Mouse (Mus musculus): ENCODE data around the gene Crybg2. TPM values are rescaled to one million over a fixed set of nuclear protein-coding genes. Genes with fewer than 3 reads are reported as not detected.

Gene Crybg2
- polyA plus RNA-seq (2017; shearing (Covaris generic)) = 16.0 TPM

GRCm38 (mm10) chr4:134060135-134060865 is at the start of gene Crybg2:
Gene Crybg2 (plus strand): TSS chr4:134060815.

GRCm38 (mm10) chr4:134018779-134019145 is 41.9 kb upstream of the Crybg2 start, which contains the start of gene Lin28a:
Gene Lin28a (minus strand): TSS chr4:134018841.

GRCm38 (mm10) chr4:134053538-134053937 is 7.1 kb upstream of the Crybg2 start, which contains the start of gene Zfp683:
Gene Zfp683 (plus strand): TSS chr4:134053838.

GRCm38 (mm10) chr4:134094923-134095547 is 34.4 kb downstream of the Crybg2 start, which contains the start of gene Cd52:
Gene Cd52 (minus strand): TSS chr4:134095082.

GRCm38 (mm10) chr4:134101979-134102741 is 41.5 kb downstream of the Crybg2 start, which contains the start of gene Ubxn11:
Gene Ubxn11 (plus strand): TSS chr4:134102570.

GRCm38 (mm10) chr4:134128221-134128982 is 67.8 kb downstream of the Crybg2 start, which contains the start of gene Sh3bgrl3:
Gene Sh3bgrl3 (minus strand): TSS chr4:134128789.

Other genes starting within 250 kb of the Crybg2 start
- 314 TPM for gene Rps6ka1, start 173.0 kb upstream of the Crybg2 start, polyA plus RNA-seq (2017; shearing (Covaris generic))
- gene Hmgn2, start 92.2 kb upstream of the Crybg2 start, polyA plus RNA-seq (2017; shearing (Covaris generic)) = 409 TPM
- 30.3 TPM for gene Dhdds, start 59.9 kb upstream of the Crybg2 start, polyA plus RNA-seq (2017; shearing (Covaris generic))
- gene Lin28a, start 42.0 kb upstream of the Crybg2 start, polyA plus RNA-seq (2017; shearing (Covaris generic)) = not detected
- gene Zfp683, start 7.0 kb upstream of the Crybg2 start, polyA plus RNA-seq (2017; shearing (Covaris generic)) = 1.1 TPM
- 2,735 TPM for gene Cd52, start 34.3 kb downstream of the Crybg2 start, polyA plus RNA-seq (2017; shearing (Covaris generic))
- gene Ubxn11, start 41.8 kb downstream of the Crybg2 start, polyA plus RNA-seq (2017; shearing (Covaris generic)) = 64.4 TPM
- gene Sh3bgrl3, start 68.0 kb downstream of the Crybg2 start, polyA plus RNA-seq (2017; shearing (Covaris generic)) = 1,392 TPM
- gene Cep85, start 126.3 kb downstream of the Crybg2 start, polyA plus RNA-seq (2017; shearing (Covaris generic)) = 38.4 TPM
- gene Gm7534, start 142.2 kb downstream of the Crybg2 start, polyA plus RNA-seq (2017; shearing (Covaris generic)) = not detected
- gene Catsper4, start 166.6 kb downstream of the Crybg2 start, polyA plus RNA-seq (2017; shearing (Covaris generic)) = not detected
- 0.12 TPM for gene Cnksr1, start 177.6 kb downstream of the Crybg2 start, polyA plus RNA-seq (2017; shearing (Covaris generic))
- 9.3 TPM for gene E130218I03Rik, start 182.8 kb downstream of the Crybg2 start, polyA plus RNA-seq (2017; shearing (Covaris generic))
- gene Zfp593, start 184.8 kb downstream of the Crybg2 start, polyA plus RNA-seq (2017; shearing (Covaris generic)) = 23.6 TPM
- not detected for gene Gm30191, start 186.1 kb downstream of the Crybg2 start, polyA plus RNA-seq (2017; shearing (Covaris generic))
- gene Grrp1, start 193.3 kb downstream of the Crybg2 start, polyA plus RNA-seq (2017; shearing (Covaris generic)) = not detected
- 17.7 TPM for gene Pdik1l, start 227.1 kb downstream of the Crybg2 start, polyA plus RNA-seq (2017; shearing (Covaris generic))

Measured in CD4-positive, CD25-positive, alpha-beta regulatory T cell (primary cell).